Mouse (Mus musculus) spleen, postnatal 4 days (tissue): ENCODE measurements around the gene Fam189a2.
A peak's percentile ranks its signal among the peaks of the same experiment; 100 is the strongest.

Experiments
- DNase-seq, 2 experiments: peaks; one replicate each; pipeline ENCODE4 v3.0.0; 2022; ENCODE audit warnings: low spot score in 2 of 2

Fam189a2 gene

GRCm38 (mm10) chr19:23972881-23973649 is 57.8 kb downstream of the Fam189a2 start:
- DNase-seq, result no peak

DNA sequence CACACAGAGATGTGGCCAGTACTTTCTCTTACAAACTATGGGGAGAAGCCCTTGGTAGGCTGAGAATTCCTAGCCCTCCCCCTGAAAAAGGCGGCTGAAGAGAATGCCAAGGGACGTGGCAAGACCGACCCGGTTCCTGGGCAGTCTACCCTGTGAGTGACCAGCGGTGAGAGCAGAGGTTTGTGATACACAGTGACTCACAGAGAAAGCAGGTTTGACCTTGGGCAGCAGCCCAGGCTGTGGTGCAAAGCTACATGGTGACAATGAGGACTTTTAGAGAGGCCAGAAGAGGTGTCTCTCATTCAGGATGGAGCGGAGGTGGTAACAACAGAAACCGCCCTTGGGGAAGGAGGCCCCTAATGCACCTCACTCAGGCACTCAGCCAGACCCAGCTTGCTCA is 59.4 kb downstream of the Fam189a2 start:
- DNase-seq, result no peak

- DNase-seq, result no peak
These were observed 60.4 kb downstream of the Fam189a2 start for GRCm38 (mm10) chr19:23970374-23970773.

GRCm38 (mm10) chr19:23968862-23969225 is 62.0 kb downstream of the Fam189a2 start:
- DNase-seq, result no peak

- DNase-seq, result no peak
These were observed 62.5 kb downstream of the Fam189a2 start for GRCm38 (mm10) chr19:23968125-23968861.

GRCm38 (mm10) chr19:23967156-23967555 is 63.7 kb downstream of the Fam189a2 start:
- no peak for DNase-seq

GRCm38 (mm10) chr19:23966376-23966775 is 64.4 kb downstream of the Fam189a2 start:
- DNase-seq, result no peak

- no peak for DNase-seq
These were observed 66.4 kb downstream of the Fam189a2 start for GRCm38 (mm10) chr19:23964401-23964910.

GRCm38 (mm10) chr19:23961516-23961915 is 69.3 kb downstream of the Fam189a2 start:
- DNase-seq, result peak; percentile 40 to 78

DNA sequence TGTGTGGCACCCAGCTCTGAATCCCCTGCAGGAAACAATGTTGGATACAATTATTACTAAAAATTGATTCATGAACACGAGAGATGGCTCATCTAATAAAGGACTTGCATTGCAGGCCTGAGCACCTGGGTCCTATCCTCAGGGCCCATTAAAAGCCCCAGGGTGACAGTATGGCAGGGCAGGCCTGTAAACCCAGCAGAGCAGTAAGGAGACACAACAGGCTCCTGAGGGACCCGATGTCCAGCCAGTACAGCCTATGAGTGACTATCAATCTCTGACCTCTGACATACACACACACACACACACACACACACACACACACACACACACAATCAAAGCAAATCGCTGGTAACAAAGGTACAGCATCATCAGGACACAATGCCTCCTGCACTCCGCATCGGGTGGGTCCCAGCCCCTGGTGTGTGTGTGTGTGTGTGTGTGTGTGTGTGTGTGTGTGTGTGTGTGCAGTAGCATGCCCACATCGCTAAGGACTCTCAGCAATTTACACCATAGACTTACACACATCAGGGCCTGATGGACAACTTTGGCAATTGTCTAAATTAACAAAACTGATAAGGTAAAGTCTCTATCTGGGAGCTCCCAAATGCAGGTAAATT is 69.9 kb downstream of the Fam189a2 start:
- DNase-seq, result no peak

DNA sequence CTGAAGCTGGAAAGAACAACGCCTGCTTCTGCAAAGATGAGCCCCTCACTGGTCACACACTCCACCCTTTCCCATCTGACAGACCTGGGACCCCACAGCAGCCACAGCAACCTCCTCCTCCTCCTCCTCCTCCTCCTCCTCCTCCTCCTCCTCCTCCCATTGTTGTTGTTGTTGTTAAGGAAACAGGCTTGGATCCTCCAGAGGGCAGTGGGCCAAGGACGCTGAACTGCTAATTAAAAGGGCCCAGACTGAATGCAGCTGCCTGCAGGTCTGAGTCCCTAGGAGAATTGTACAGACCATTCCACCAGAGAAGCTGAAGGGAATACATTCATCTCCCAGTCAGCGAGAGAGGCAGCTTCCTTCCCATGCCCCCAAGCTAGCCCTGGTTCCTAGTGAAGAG is 70.5 kb downstream of the Fam189a2 start:
- no peak for DNase-seq

GRCm38 (mm10) chr19:23959870-23960269 is 70.9 kb downstream of the Fam189a2 start:
- DNase-seq, result no peak

- DNase-seq, result no peak
These were observed 71.9 kb downstream of the Fam189a2 start for GRCm38 (mm10) chr19:23958925-23959324.

DNA sequence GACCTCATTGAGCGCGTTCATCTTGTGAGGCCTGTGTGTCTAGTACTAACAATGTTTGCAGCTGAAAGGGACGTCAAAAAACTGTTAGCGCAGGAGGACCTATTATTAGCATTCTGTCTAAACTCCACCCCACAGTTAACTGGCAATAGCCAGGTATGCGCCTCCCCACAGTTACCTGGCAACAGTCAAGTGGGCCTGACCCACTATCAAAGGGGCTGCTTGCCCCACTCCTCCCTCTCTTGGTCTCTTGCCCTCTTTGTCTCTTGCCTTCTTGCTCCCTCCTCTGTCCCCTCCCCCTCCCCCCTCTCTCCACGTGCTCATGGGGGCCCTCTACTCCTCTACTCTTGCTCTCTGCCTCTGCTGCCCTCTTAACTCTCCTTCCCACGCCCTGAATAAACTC is 73.3 kb downstream of the Fam189a2 start:
- DNase-seq, result no peak

DNA sequence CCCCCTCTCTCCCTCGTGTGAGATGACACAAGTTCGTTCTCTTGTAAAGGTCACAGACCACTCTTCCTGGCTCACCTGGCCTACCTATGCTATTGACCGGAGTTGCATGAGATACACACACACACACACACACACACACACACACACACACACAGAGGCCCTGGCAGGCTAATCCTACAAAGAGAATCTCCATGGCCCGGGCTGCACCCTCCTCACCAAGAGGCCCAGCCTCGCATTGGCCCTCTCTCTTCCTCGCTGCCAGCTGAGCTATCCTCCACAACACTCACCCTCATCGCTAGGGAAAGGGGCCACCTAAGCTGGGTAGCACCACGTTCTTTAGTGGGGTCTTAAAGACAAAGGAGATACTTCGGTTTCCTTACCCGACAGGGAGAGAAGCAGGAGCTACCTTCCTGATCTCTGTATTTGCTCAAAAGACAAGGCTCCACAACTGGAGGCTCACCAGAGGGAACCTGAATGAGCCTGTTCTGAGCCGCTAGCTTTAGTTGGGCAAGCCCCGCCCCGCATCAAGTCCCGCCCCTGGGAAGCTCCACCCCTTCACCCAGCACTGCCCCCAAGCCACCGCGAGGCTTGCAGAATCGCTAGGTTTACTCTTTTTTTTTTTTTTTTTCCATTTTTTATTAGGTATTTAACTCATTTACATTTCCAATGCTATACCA is 74.4 kb downstream of the Fam189a2 start:
- peak in 1 of 2 experiments; percentile 21 for DNase-seq

DNA sequence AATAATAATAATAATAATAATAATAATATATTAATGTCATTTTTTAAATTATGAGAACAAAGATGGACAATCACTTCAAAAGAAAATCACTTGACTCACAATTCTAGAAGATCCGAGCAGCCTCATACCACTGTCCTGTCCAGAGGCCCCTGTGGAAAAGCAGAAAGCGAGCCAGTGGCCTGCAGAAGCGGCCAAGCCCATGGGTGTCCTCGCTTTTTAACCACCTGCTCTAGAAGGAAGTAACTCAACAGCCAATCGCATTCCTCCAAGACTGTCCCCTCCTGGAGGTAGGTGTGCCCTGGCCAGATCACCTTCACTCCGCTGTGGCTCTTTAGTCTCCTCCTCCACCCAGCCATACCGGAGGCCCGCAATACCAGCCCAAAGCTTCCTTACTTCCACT is 75.4 kb downstream of the Fam189a2 start:
- DNase-seq, result no peak

- no peak for DNase-seq
These were observed 82.4 kb downstream of the Fam189a2 start for GRCm38 (mm10) chr19:23948301-23949000.

DNA sequence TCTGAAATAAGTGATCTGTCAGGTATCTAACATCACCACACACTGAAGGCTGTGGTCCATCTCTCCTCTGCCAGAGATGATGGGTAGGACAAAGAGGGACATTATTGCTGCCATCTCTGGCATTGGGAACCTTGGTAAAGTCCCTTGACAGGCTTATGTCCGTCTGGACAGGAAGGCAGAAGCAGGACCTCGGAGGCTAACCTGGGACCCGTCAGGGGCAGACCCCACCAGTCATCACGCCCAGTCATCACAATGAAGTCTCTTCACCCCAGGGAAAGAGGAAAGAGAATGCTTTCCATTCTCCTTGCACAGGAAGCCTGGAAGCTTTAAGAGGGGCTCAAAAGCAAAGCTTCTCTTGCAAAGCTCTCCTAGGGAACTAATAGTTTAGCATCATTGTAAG is 82.9 kb downstream of the Fam189a2 start:
- no peak for DNase-seq

DNA sequence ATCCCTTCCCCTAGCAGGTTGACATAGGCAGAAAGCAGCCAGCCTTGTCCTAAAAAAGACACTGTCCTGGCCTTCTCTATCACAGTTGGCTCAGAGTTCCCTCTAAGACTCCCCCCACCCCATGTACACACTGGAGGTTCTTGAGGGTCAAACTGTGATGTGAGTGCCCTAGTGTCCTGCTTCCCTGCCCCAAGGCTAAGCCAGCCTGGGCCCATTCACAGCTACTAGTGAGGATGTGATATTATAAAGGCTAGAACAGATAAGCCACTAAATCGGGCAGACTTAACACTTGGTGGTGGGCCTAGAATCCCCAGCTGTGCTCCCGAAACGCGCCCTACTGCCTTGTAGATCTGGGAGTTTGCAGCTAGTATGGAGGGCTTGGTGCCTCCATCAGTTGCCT is 84.1 kb downstream of the Fam189a2 start:
- DNase-seq, result no peak

DNA sequence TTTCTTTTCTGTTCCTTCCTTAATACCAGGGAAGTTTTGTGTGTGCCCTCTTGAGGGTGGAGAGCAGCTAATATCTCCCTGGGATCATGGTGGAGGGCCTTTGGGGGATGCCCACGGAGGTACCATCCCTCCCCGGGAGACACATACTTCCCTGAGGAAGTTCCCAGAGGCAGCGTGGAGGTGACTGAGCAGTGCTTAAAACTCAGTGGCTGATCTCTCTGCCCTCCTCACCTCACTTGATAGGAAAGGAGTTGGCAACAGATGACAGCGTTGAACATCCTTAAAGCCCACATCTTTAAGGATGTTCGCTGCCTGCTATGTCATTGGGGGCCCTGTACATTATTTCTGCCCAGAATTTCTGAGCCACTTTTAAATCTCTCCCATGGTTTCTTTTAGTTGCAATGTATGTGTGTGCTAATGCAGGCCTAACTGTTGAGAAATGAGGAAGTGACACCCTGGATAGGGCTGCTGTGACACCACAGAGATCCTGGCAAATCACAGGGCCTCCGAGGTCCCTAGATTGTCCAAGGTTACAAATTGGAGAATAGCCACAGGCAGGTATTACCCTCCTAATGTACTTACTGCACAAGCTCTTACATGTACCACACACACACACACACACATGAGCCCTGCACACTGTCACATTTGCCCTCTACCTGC is 84.7 kb downstream of the Fam189a2 start:
- DNase-seq, result no peak

DNA sequence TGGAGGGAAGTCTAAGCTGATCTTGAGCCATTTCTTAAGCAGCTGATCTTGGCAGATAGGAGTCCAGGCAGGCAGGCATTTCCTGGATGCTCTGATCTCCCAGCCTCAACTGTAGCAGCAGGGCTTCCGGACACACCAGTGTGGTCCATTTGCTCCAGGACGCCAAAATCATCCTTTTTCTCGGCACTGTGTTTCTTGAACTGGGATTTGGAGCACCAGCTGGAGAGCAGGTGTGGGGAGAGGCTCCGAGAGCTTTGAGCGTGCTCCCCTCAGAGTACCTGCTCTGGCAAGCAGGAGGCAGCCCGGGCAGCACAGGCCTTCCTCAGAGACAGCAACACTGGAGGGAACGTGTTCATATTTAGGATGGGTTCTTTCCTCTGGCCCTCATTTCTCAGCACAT is 87.9 kb downstream of the Fam189a2 start:
- no peak for DNase-seq
